Mouse (Mus musculus): ENCODE measurements around the gene Bex4. TPM values are rescaled to one million over a fixed set of nuclear protein-coding genes. Genes with fewer than 3 reads are reported as not detected.

The Bex4 gene
- polyA plus RNA-seq, 1 experiment from 2014 or later, result 190 TPM

Small RNA genes lying within 50 kb of the gene (microRNA-seq; reads per million reads assigned to microRNA genes)
- gene Mir6383, result not detected

Other genes with a start within 250 kb of the Bex4 start
- 58.6 and 61.2 TPM in 2 replicates for gene Arxes2, start 145.2 kb upstream of the Bex4 start, polyA plus RNA-seq (2015; fragmentation: Nextera tagmentation; extraction: Ambion mirVana)
- 19.3 and 20.9 TPM in 2 replicates for gene Arxes1, start 105.6 kb upstream of the Bex4 start, polyA plus RNA-seq (2015; fragmentation: Nextera tagmentation; extraction: Ambion mirVana)
- gene Bex2, start 70.8 kb upstream of the Bex4 start, polyA plus RNA-seq (2015; fragmentation: Nextera tagmentation; extraction: Ambion mirVana), result 12.5 and 28.2 TPM in 2 replicates
- 0.09 and 0.53 TPM in 2 replicates for gene Nxf3, start 53.7 kb upstream of the Bex4 start, polyA plus RNA-seq (2015; fragmentation: Nextera tagmentation; extraction: Ambion mirVana)
- 219 and 266 TPM in 2 replicates for gene Tceal8, start 33.3 kb downstream of the Bex4 start, polyA plus RNA-seq (2015; fragmentation: Nextera tagmentation; extraction: Ambion mirVana)
- 14.3 and 20.2 TPM in 2 replicates for gene Tceal5, start 64.9 kb downstream of the Bex4 start, polyA plus RNA-seq (2015; fragmentation: Nextera tagmentation; extraction: Ambion mirVana)
- gene Tceal7, start 75.8 kb downstream of the Bex4 start, polyA plus RNA-seq (2015; fragmentation: Nextera tagmentation; extraction: Ambion mirVana), result 12.0 and 20.2 TPM in 2 replicates
- 189 and 225 TPM in 2 replicates for gene Bex1, start 76.5 kb downstream of the Bex4 start, polyA plus RNA-seq (2015; fragmentation: Nextera tagmentation; extraction: Ambion mirVana)
- 377 and 423 TPM in 2 replicates for gene Tceal9, start 106.1 kb downstream of the Bex4 start, polyA plus RNA-seq (2015; fragmentation: Nextera tagmentation; extraction: Ambion mirVana)
- 396 and 413 TPM in 2 replicates for gene Bex3, start 131.3 kb downstream of the Bex4 start, polyA plus RNA-seq (2015; fragmentation: Nextera tagmentation; extraction: Ambion mirVana)